Mouse (Mus musculus) liver, embryonic 14.5 days (tissue): ENCODE results near the gene Hoxd3. TPM values are rescaled to one million over a fixed set of nuclear protein-coding genes. Genes with fewer than 3 reads are reported as not detected.

Source experiments
- ATAC-seq: fragments of 200-750 bp; cut with Nextera tagmentation; 2 replicates; pipeline ENCODE4 v1.8.0; 2017; ENCODE audit warnings: moderate number of reproducible peaks, mild to moderate bottlenecking, moderate library complexity; ENCODE audit not compliant: insufficient read depth
- DNase-seq, 3 experiments: peaks; one replicate each; pipeline ENCODE4 v3.0.0-alpha.2; 2012 to 2013; ENCODE audit warnings: low read depth in 3 of 3, low spot score in 3 of 3
- H3K27ac ChIP-seq: fragments of 300-500 bp; sonication (generic); 2 replicates; pipeline ENCODE4 v1.5.1; 2014; ENCODE audit warnings: moderate library complexity, mild to moderate bottlenecking, control low read depth, inconsistent platforms
- H3K27me3 ChIP-seq: fragments of 300-500 bp; sonication (generic); 2 replicates; pipeline ENCODE4 v1.6.1; 2014; ENCODE audit warnings: mild to moderate bottlenecking, low read length, moderate library complexity; ENCODE audit not compliant: control insufficient read depth, insufficient read depth
- H3K36me3 ChIP-seq: fragments of 300-500 bp; sonication (generic); replicated peaks from 2 replicates; pipeline ENCODE4 v1.6.1; 2014; ENCODE audit warnings: low read depth; ENCODE audit not compliant: control insufficient read depth, insufficient read depth
- H3K4me1 ChIP-seq, 2 experiments: fragments of 200-500 bp in 1 of 2; fragments of 300-500 bp in 1 of 2; sonication (generic) in 1 of 2; replicated peaks; 2 replicates each; pipeline ENCODE4 v1.6.1; 2012 to 2014; ENCODE audit warnings: antibody characterized with exemption in 1 of 2, inconsistent platforms in 1 of 2, low read length in 1 of 2; ENCODE audit not compliant: control insufficient read depth in 2 of 2, insufficient read depth in 2 of 2
- H3K4me2 ChIP-seq: fragments of 300-500 bp; sonication (generic); 2 replicates; pipeline ENCODE4 v1.6.1; 2014; ENCODE audit warnings: low read depth, mild to moderate bottlenecking, control low read depth, moderate library complexity
- H3K4me3 ChIP-seq, 2 experiments: fragments of 200-500 bp in 1 of 2; fragments of 300-500 bp in 1 of 2; sonication (generic) in 1 of 2; 2 replicates each; pipeline ENCODE4 v1.5.1; 2012 to 2014; ENCODE audit warnings: low read depth in 2 of 2, low read length in 2 of 2, mild to moderate bottlenecking in 2 of 2, control low read depth in 1 of 2, inconsistent platforms in 1 of 2, moderate library complexity in 1 of 2; ENCODE audit not compliant: insufficient read depth in 1 of 2
- H3K9ac ChIP-seq: fragments of 300-500 bp; sonication (generic); replicated peaks from 2 replicates; pipeline ENCODE4 v1.6.1; 2014; ENCODE audit warnings: mild to moderate bottlenecking, control low read depth, moderate library complexity
- H3K9me3 ChIP-seq: fragments of 300-500 bp; sonication (generic); 2 replicates; pipeline ENCODE4 v1.6.1; 2016; ENCODE audit warnings: low read length, mixed read lengths; ENCODE audit not compliant: control insufficient read depth
- CTCF ChIP-seq: IDR thresholded peaks from 2 replicates; pipeline ENCODE4 v1.5.1; 2016; ENCODE audit warnings: antibody characterized with exemption, low read depth, control low read depth
- EP300 ChIP-seq: IDR thresholded peaks from 2 replicates; pipeline ENCODE4 v1.6.1; 2016; ENCODE audit warnings: antibody characterized with exemption, low read depth
- WGBS: fragments of 180-500 bp; shearing (Covaris S2); extraction: QIAGEN DNeasy Blood & Tissue Kit; methylation state at CpG from one replicate; pipeline ENCODE4 v1.1.7; 2014; ENCODE audit not compliant: insufficient replicate concordance; 5-methylcytosine and 5-hydroxymethylcytosine counted together
- polyA plus RNA-seq, 2 experiments: library from polyadenylated mRNA; depleted of rRNA in 1 of 2; stranded (reverse) in 1 of 2; unstranded in 1 of 2; fragments of >200 nt; fragmentation: Nextera tagmentation in 1 of 2; extraction: Ambion mirVana in 1 of 2; gene quantifications; 2 replicates each; pipeline versions ENCODE4 v1.2.1 to v1.2.3; 2012 to 2014

Hoxd3 gene
- polyA plus RNA-seq, 2 experiments, result 0.02 TPM; not detected in 1

GRCm38 (mm10) chr2:74709465-74710419 lies 2.0 kb upstream of the Hoxd3 start:
- no peak overlapping the region for H3K9ac ChIP-seq
- peaks cover 96% of the 10 kb centered on the region for H3K27me3 ChIP-seq
- H3K9me3 ChIP-seq, result no peaks in the 10 kb centered on the region
- H3K4me1 ChIP-seq, result no peaks in the 10 kb centered on the region
- ATAC-seq, result no peak
- no peak for DNase-seq
- H3K27ac ChIP-seq, result no peak overlapping the region
- no peak for TF ChIP-seq EP300
- no peak for TF ChIP-seq CTCF
- WGBS, result 17% methylated on average over 5 of the region's 5 CpGs
- H3K4me3 ChIP-seq, result no peak overlapping the region
- no peak overlapping the region for H3K4me2 ChIP-seq
- no peaks in the 10 kb centered on the region for H3K36me3 ChIP-seq

- Histone ChIP-seq H3K9me3 (no peaks in the 10 kb centered on the region), H3K9ac (no peak overlapping the region), H3K4me2 (no peak overlapping the region), H3K36me3 (no peaks in the 10 kb centered on the region), H3K27ac (no peak overlapping the region), H3K4me1 (no peaks in the 10 kb centered on the region), H3K27me3 (peaks cover 95% of the 10 kb centered on the region), H3K4me3 (no peak overlapping the region)
- TF ChIP-seq EP300 (no peak), CTCF (no peak)
- no peak for ATAC-seq
- no peak for DNase-seq
- 2% methylated on average over 16 of the region's 16 CpGs for WGBS
Measured at GRCm38 (mm10) chr2:74710929-74711543, 691 bp upstream of the Hoxd3 start.

GRCm38 (mm10) chr2:74713239-74714150 lies 1.8 kb downstream of the Hoxd3 start:
- TF ChIP-seq EP300 (no peak), CTCF (no peak)
- ATAC-seq (no peak), DNase-seq (no peak)
- Histone ChIP-seq H3K9me3 (no peaks in the 10 kb centered on the region), H3K4me3 (no peak overlapping the region), H3K4me2 (no peak overlapping the region), H3K27me3 (peaks cover 77% of the 10 kb centered on the region), H3K27ac (no peak overlapping the region), H3K9ac (no peak overlapping the region), H3K36me3 (no peaks in the 10 kb centered on the region), H3K4me1 (no peaks in the 10 kb centered on the region)
- 18% methylated on average over 19 of the region's 19 CpGs for WGBS

- H3K4me2 ChIP-seq, result no peak overlapping the region
- no peaks in the 10 kb centered on the region for H3K9me3 ChIP-seq
- H3K4me3 ChIP-seq, result no peak overlapping the region
- H3K27me3 ChIP-seq, result peaks cover 69% of the 10 kb centered on the region
- no peaks in the 10 kb centered on the region for H3K36me3 ChIP-seq
- 10% methylated on average over 18 of the region's 18 CpGs for WGBS
- H3K9ac ChIP-seq, result no peak overlapping the region
- no peak for DNase-seq
- TF ChIP-seq EP300 (no peak), CTCF (no peak)
- no peaks in the 10 kb centered on the region for H3K4me1 ChIP-seq
- no peak overlapping the region for H3K27ac ChIP-seq
- no peak for ATAC-seq
Measured at GRCm38 (mm10) chr2:74714156-74714789, 2.5 kb downstream of the Hoxd3 start.
